Mouse (Mus musculus) forebrain, embryonic 11.5 days (tissue): ENCODE data around the gene 2410004P03Rik. TPM values are rescaled to one million over a fixed set of nuclear protein-coding genes. Genes with fewer than 3 reads are reported as not detected.

Experiments used
- ATAC-seq: fragments of 200-750 bp; cut with Nextera tagmentation; replicated peaks from 2 replicates; pipeline ENCODE4 v1.8.0; 2017; ENCODE audit warnings: moderate TSS enrichment; ENCODE audit not compliant: low FRiP score
- DNase-seq: peaks from one replicate; pipeline ENCODE4 v3.0.0-alpha.2; 2017; ENCODE audit warnings: low spot score
- H3K27ac ChIP-seq: fragments of 300-500 bp; sonication (generic); 2 replicates; pipeline ENCODE4 v1.5.1; 2014; ENCODE audit warnings: low read depth, low read length
- H3K27me3 ChIP-seq: fragments of 300-500 bp; sonication (generic); 2 replicates; pipeline ENCODE4 v1.6.1; 2014; ENCODE audit warnings: mild to moderate bottlenecking, low read length, mixed read lengths; ENCODE audit not compliant: control insufficient read depth, insufficient read depth
- H3K36me3 ChIP-seq: fragments of 300-500 bp; sonication (generic); 2 replicates; pipeline ENCODE4 v1.6.1; 2014; ENCODE audit warnings: mild to moderate bottlenecking, low read length, moderate library complexity, mixed read lengths; ENCODE audit not compliant: control insufficient read depth, insufficient read depth
- H3K4me1 ChIP-seq: fragments of 300-500 bp; sonication (generic); replicated peaks from 2 replicates; pipeline ENCODE4 v1.6.1; 2014; ENCODE audit warnings: low read length, mixed read lengths; ENCODE audit not compliant: control insufficient read depth, insufficient read depth
- H3K4me2 ChIP-seq: fragments of 300-500 bp; sonication (generic); 2 replicates; pipeline ENCODE4 v1.6.1; 2014; ENCODE audit warnings: low read depth, mild to moderate bottlenecking, low read length, moderate library complexity, mixed read lengths; ENCODE audit not compliant: severe bottlenecking
- H3K4me3 ChIP-seq: fragments of 300-500 bp; sonication (generic); 2 replicates; pipeline ENCODE4 v1.5.1; 2014; ENCODE audit warnings: low read depth, low read length
- H3K9ac ChIP-seq: fragments of 300-500 bp; sonication (generic); 2 replicates; pipeline ENCODE4 v1.6.1; 2014; ENCODE audit warnings: low read length
- H3K9me3 ChIP-seq: fragments of 300-500 bp; sonication (generic); 2 replicates; pipeline ENCODE4 v1.6.1; 2016; ENCODE audit warnings: low read length, mixed read lengths; ENCODE audit not compliant: control insufficient read depth
- WGBS: fragments of 180-500 bp; shearing (Covaris S2); extraction: QIAGEN DNeasy Blood & Tissue Kit; methylation state at CpG from one replicate; pipeline ENCODE4 v1.1.7; 2014; 5-methylcytosine and 5-hydroxymethylcytosine counted together
- polyA plus RNA-seq: library from polyadenylated mRNA; unstranded; fragments of >200 nt; fragmentation: Nextera tagmentation; extraction: Ambion mirVana; gene quantifications from 2 replicates; pipeline ENCODE4 v1.2.1, GENCODE M21; 2014

Gene 2410004P03Rik
- polyA plus RNA-seq, 1 experiment from 2014 or later, result 0.32 TPM

DNA sequence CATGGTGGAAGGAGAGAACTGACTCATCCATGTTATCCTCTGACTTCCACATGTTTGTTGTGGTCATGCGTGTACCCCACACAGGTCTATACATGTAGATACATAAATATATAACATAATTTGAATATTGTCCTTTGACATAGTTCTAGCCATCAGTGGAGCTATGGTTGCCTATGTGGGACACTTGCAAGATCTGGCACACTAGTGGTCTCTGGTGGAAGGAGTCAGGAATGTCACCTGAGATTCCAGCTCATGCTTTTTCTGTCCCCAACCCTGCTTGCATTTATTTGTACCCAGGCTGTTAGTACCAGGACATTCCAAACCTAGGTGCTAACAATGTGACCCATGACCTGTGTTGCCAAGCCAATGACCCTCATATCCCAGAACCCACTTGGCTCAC, 38.3 kb upstream of the 2410004P03Rik start:
- 89% methylated on average over 1 of the region's 1 CpGs for WGBS
- H3K27me3 ChIP-seq, result no peaks in the 10 kb centered on the region
- H3K27ac ChIP-seq, result no peak overlapping the region
- H3K36me3 ChIP-seq, result no peaks in the 10 kb centered on the region
- no peak overlapping the region for H3K4me2 ChIP-seq
- ATAC-seq (no peak), DNase-seq (no peak)
- H3K9me3 ChIP-seq, result no peaks in the 10 kb centered on the region
- no peaks in the 10 kb centered on the region for H3K4me1 ChIP-seq
- no peak overlapping the region for H3K4me3 ChIP-seq
- H3K9ac ChIP-seq, result no peak overlapping the region

DNA sequence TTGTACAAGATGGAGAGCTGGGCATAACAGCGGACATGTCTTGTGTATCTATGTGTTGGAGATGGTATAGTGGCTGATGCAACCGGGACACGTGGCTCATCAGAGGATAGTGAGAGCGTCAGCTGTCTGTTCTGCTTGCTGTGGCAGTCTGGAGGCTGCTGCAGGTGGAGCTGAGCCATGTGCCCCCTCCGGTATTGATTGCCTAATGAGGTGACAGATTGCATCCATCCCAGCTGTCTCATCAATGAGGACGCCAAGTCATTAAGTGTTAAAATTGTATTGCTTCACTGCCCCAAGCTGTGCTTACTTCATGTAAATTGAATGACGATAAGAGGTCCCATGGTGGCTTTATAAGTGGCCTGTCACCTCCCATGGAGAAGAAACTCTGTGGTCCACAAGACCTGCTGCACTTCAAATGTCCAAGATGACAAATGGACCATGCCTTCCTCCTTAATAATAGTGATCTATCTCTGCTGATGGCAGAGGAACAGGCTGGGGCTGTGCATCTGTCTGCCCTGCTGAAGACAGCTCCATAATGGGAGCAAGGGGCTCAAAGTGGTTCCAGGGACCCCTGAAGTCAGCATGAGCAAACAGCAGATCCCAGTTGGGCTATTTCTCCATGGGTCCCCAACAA, 37.6 kb upstream of the 2410004P03Rik start:
- no peak for DNase-seq
- no peak overlapping the region for H3K9ac ChIP-seq
- no peak overlapping the region for H3K4me2 ChIP-seq
- H3K27ac ChIP-seq, result no peak overlapping the region
- 80% methylated on average over 7 of the region's 7 CpGs for WGBS
- no peaks in the 10 kb centered on the region for H3K4me1 ChIP-seq
- no peak overlapping the region for H3K4me3 ChIP-seq
- H3K36me3 ChIP-seq, result no peaks in the 10 kb centered on the region
- no peak for ATAC-seq
- no peaks in the 10 kb centered on the region for H3K9me3 ChIP-seq
- no peaks in the 10 kb centered on the region for H3K27me3 ChIP-seq

- no peaks in the 10 kb centered on the region for H3K27me3 ChIP-seq
- no peak overlapping the region for H3K4me2 ChIP-seq
- H3K9ac ChIP-seq, result no peak overlapping the region
- ATAC-seq (no peak), DNase-seq (no peak)
- H3K36me3 ChIP-seq, result no peaks in the 10 kb centered on the region
- H3K9me3 ChIP-seq, result no peaks in the 10 kb centered on the region
- H3K4me1 ChIP-seq, result no peaks in the 10 kb centered on the region
- 58% methylated on average over 5 of the region's 5 CpGs for WGBS
- no peak overlapping the region for H3K4me3 ChIP-seq
- no peak overlapping the region for H3K27ac ChIP-seq
Measured at GRCm38 (mm10) chr12:17043311-17043710, 31.8 kb upstream of the 2410004P03Rik start.

DNA sequence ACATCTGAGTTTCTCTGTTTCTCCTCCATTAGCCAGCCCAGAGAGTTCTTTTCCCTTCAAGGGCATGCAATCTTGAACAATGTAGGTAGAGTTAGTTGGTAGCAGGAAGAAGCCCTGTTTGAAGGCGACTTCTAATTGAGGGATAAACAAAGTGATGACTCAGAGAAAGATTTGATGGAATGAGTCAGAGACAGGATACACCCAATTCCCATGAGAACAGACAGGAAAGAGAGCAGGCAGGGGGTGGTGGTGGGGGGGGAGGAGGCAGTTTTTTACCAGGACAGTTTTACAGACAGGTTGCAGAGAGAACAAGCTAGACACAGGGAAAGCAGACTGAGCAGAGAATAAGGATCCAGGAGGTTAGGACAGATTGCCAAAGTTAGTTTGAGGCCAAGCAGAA, 29.0 kb upstream of the 2410004P03Rik start:
- H3K4me3 ChIP-seq, result no peak overlapping the region
- DNase-seq (no peak), ATAC-seq (no peak)
- no peak overlapping the region for H3K9ac ChIP-seq
- H3K4me2 ChIP-seq, result no peak overlapping the region
- no peaks in the 10 kb centered on the region for H3K27me3 ChIP-seq
- 51% methylated on average over 1 of the region's 1 CpGs for WGBS
- H3K4me1 ChIP-seq, result no peaks in the 10 kb centered on the region
- H3K9me3 ChIP-seq, result no peaks in the 10 kb centered on the region
- no peaks in the 10 kb centered on the region for H3K36me3 ChIP-seq
- H3K27ac ChIP-seq, result no peak overlapping the region

- Histone ChIP-seq H3K4me1 (no peaks in the 10 kb centered on the region), H3K27me3 (no peaks in the 10 kb centered on the region), H3K9ac (no peak overlapping the region), H3K36me3 (no peaks in the 10 kb centered on the region), H3K4me2 (no peak overlapping the region), H3K4me3 (no peak overlapping the region), H3K9me3 (no peaks in the 10 kb centered on the region), H3K27ac (no peak overlapping the region)
- no peak for DNase-seq
- 77% methylated on average over 2 of the region's 2 CpGs for WGBS
- ATAC-seq, result no peak
Measured at GRCm38 (mm10) chr12:17039415-17039814, 27.9 kb upstream of the 2410004P03Rik start.

DNA sequence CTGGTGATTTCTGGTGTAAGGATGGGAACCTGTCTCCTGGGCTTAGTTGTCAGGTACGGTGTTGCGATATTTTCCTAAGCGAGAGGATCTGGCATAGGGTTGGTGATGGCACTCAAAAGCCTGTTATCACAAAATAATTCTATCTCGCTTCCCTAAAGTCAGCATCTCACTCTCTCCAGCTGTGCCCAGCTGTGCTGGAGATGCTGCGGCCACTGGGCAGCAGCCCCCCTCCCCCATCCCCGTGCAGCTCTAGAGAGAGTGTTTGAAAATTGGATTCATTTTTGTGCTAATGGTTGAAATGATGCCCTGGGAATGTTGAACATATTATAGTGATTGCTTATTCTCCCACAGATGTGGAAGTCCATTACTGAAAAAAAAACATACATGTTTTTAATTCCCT, 26.7 kb upstream of the 2410004P03Rik start:
- no peaks in the 10 kb centered on the region for H3K9me3 ChIP-seq
- no peak overlapping the region for H3K4me2 ChIP-seq
- DNase-seq, result no peak
- H3K9ac ChIP-seq, result no peak overlapping the region
- ATAC-seq, result no peak
- no peak overlapping the region for H3K27ac ChIP-seq
- no peaks in the 10 kb centered on the region for H3K4me1 ChIP-seq
- no peaks in the 10 kb centered on the region for H3K27me3 ChIP-seq
- 84% methylated on average over 6 of the region's 6 CpGs for WGBS
- no peak overlapping the region for H3K4me3 ChIP-seq
- H3K36me3 ChIP-seq, result no peaks in the 10 kb centered on the region

DNA sequence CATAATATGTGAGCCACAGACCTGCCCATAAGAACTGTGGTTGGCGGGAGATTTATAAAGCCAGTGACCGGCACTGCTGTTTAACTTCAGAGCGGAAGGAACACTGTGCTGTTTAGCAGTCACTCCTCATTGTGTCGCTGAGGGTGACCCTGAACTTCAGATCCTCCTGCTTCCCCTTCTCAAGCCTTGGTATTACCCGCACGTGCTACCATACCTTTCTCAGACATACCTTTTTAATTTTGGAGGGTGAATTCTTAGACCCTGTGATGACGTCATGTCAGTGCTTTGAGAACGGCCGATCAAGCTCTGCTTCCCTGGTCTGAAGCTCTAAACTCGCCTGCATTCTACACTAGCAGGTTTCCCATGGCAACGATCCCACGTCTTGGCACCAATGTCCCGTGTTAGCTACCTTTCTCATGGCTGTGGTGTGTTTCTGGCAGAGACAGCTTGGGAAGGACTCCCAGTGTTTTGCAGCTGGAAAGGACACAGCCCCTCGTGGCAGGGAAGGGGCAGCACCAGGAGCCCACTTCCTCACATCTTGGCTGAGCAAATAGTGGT, 25.6 kb upstream of the 2410004P03Rik start:
- ATAC-seq (no peak), DNase-seq (no peak)
- Histone ChIP-seq H3K36me3 (no peaks in the 10 kb centered on the region), H3K27me3 (no peaks in the 10 kb centered on the region), H3K9ac (no peak overlapping the region), H3K4me3 (no peak overlapping the region), H3K27ac (no peak overlapping the region), H3K4me1 (no peaks in the 10 kb centered on the region), H3K9me3 (no peaks in the 10 kb centered on the region), H3K4me2 (no peak overlapping the region)
- WGBS, result 66% methylated on average over 14 of the region's 14 CpGs

DNA sequence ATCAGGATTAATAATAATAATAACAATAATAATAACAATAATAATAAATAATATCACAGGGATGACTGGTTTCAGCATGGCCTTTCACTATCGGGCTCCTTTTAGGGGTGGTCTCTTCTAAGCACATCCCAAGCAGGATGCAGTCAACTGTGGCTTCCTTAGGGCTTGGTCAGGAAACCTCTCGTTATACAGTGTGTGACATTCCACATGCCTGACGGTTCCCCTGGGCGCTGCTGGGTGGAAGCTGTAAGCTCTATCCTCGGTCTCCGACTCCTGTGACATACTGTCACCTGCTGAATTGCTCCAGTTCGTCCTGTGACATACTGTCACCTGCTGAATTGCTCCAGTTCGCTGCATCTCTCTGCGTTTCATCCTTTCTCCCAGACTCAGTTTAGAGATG, 25.0 kb upstream of the 2410004P03Rik start:
- H3K9ac ChIP-seq, result no peak overlapping the region
- WGBS, result 70% methylated on average over 9 of the region's 9 CpGs
- no peaks in the 10 kb centered on the region for H3K36me3 ChIP-seq
- no peaks in the 10 kb centered on the region for H3K9me3 ChIP-seq
- DNase-seq (no peak), ATAC-seq (no peak)
- no peak overlapping the region for H3K4me2 ChIP-seq
- no peaks in the 10 kb centered on the region for H3K27me3 ChIP-seq
- H3K27ac ChIP-seq, result no peak overlapping the region
- H3K4me3 ChIP-seq, result no peak overlapping the region
- no peaks in the 10 kb centered on the region for H3K4me1 ChIP-seq

DNA sequence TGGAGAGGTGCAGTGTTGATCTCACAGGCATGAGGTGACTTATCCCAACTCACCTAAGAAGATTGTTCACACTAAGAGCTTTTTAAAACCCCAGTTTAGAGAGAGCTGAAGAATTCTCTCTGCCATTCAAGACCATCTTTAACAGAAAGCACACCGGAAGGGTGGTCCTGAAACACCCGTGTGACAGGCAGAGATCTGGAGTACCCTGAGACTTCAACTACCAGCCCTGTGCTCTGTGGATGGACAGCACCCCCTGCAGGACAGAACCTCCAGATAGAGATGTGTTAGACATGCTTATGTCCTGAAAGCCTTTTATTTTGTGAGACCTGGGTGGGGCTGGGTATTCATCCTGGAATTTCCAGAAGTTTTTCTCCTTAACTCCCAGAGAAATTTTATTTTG, 23.6 kb upstream of the 2410004P03Rik start:
- WGBS, result 72% methylated on average over 2 of the region's 2 CpGs
- Histone ChIP-seq H3K9ac (no peak overlapping the region), H3K27ac (no peak overlapping the region), H3K4me2 (no peak overlapping the region), H3K4me1 (no peaks in the 10 kb centered on the region), H3K4me3 (no peak overlapping the region), H3K36me3 (no peaks in the 10 kb centered on the region), H3K27me3 (no peaks in the 10 kb centered on the region), H3K9me3 (no peaks in the 10 kb centered on the region)
- DNase-seq, result no peak
- no peak for ATAC-seq
